Mouse (Mus musculus): ENCODE data around the gene S100a14.

DNA sequence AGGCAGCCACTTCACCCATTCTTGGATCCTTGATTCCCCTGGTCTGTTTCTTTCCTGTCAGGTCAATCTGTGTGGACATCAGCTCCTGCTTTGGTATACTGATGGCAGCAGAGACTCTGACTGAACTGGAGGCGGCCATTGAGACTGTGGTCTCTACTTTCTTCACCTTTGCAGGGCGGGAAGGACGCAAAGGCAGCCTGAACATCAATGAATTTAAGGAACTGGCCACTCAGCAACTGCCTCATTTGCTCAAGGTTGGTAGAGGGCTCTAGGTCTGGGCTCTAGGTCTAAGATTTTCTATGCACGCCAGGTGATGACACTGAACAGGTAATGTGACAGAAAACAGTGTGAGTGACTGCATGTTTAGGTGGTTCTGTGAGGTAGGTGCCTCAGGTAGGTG, 10.9 kb upstream of the S100a14 start:
- TF ChIP-seq CTCF (IDR thresholded peaks at IDR 0.05; ENCODE audit: borderline replicate concordance, extremely low read depth, insufficient read depth, insufficient read length) (no peak), POLR2A (IDR thresholded peaks at IDR 0.05; ENCODE audit: borderline replicate concordance, extremely low read depth, insufficient read depth, insufficient read length, poor library complexity, severe bottlenecking) (no peak)

Data from brain, embryonic 14.5 days (tissue).